Mouse (Mus musculus) cerebellum, adult (tissue): Measurements from ENCODE around the gene Gm3468.
"Not testable (repeated sequence)": the region's sequence is repeated elsewhere in the genome, so short reads cannot be mapped to it uniquely, and the experiment has no call there.

Experiments used
- ATAC-seq: cut with Nextera tagmentation; 2 replicates; pipeline ENCODE4 v1.9.2; 2017; ENCODE audit warnings: mild to moderate bottlenecking, moderate library complexity, mixed read lengths; ENCODE audit not compliant: insufficient number of reproducible peaks, low FRiP score, low TSS enrichment

Gm3468 gene

DNA sequence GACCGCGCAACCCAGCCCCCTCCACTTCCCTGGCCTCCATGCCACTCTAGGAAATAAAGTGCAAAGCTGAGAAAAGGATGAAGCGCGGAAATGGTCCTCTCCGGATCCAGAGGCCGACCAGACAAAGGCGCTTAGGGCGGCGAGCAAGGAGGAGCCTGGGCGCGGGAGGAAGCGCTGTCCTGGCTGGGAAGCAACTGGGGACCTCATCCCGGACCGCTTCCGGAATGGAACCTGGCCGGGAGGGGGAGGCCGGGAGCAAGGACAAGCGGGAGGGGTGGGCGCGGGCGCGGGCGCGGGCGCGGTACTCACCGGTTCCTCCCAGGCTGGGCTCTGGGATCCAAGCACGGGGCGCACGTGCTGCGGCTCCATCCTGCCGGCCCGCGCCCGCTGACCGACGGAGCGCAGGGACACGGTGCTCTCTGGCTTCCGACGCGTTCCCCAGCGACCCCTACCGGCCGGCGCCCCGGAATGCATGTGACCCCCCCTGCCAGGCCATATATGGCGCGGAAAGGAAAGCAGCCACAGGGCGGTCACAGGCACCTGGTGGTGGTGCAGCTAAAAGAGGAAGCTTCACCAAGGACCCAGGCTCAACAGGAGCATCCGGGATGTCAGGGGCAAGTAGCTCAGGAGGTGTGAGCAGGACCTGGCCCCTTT is at the start of gene Gm3468:
Gene Gm3468, minus strand, starts transcription at position 394 of the 654 bp plus-strand sequence.
- not testable (repeated sequence) for ATAC-seq

DNA sequence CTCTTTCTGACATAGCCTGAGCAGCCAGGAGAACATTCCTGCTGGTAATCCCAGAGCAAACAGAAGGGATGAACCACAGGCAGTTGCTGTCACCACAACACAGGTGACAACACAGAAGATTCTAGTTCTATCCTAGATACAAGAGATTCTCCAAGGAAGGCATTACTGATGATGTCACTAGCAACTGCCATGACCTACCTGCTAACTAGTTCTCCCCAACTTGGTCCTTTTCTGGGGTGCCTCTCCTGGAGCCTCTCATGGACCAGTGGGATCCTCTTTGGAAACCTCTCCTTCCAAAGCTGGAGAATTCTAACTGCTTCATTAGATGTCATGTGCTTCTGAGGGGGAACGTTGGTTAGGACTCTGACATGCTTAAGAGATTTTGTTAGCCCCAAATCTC is 17.2 kb upstream of the Gm3468 start, which contains the start of gene Gm3476:
Gene Gm3476, minus strand, starts transcription at position 101 of the 400 bp plus-strand sequence.
- ATAC-seq, result not testable (repeated sequence)

GRCm38 (mm10) chr14:6107500-6107899 is 965 bp downstream of the Gm3468 start:
- not testable (repeated sequence) for ATAC-seq

DNA sequence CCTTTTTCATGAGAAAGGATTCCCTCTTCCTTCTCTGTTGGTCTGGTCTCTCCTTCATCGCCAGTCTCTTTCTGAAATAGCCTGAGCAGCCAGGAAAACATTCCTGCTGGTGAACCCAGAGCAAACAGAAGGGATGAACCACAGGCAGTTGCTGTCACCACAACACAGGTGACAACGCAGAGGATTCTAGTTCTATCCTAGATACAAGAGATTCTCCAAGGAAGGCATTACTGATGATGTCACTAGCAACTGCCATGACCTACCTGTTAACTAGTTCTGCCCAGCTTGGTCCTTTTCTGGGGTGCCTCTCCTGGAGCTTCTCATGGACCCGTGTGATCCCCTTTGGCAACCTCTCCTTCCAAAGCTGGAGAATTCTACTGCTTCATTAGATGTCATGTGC is 14.6 kb downstream of the Gm3468 start, which contains the start of gene Gm8206:
Gene Gm8206, minus strand, starts transcription at position 101 of the 400 bp plus-strand sequence.
- ATAC-seq, result not testable (repeated sequence)

DNA sequence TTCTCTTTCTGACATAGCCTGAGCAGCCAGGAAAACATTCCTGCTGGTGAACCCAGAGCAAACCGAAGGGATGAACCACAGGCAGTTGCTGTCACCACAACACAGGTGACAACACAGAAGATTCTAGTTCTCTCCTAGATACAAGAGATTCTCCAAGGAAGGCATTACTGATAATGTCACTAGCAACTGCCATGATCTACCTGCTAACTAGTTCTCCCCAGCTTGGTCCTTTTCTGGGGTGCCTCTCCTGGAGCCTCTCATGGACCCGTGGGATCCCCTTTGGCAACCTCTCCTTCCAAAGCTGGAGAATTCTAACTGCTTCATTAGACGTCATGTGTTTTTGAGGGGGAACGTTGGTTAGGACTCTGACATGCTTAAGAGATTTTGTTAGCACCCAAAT is 50.3 kb downstream of the Gm3468 start, which contains the start of gene Gm6337:
Gene Gm6337, minus strand, starts transcription at position 101 of the 400 bp plus-strand sequence.
- ATAC-seq, result not testable (repeated sequence)
